ENCODE assay signal across 16 mouse cellular contexts in the genomic region with DNA sequence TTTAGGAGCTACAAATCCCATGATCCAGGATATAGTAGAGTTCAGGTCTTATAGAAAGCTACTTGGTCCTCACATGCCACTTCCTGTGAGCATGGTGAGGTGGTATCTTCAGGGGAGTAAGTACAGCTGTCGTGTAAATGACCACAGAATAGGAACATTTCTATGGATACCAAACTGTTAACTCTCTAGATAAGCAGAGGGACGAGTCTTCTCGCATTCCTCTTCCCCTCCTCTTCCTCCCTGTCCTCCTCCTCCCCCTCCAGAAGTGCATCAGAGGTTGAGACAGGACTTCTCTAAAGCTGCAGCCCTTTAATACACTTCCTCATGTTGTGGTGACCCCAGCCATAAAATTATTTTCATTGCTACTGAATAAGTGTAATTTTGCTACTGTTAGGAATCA. TPM values are rescaled to one million over a fixed set of nuclear protein-coding genes. Genes with fewer than 3 reads are reported as not detected.
DNase-seq lines count a peak whose midpoint lies in the region; ATAC-seq lines count a peak whose summit lies in the region.
"Had no signal": no experiment of that assay in that cellular context is flagged by ENCODE, and none has a peak within 500 bp of the region (broad histone marks: within the 10 kb centered on the region; RNA-seq: fewer than 3 reads in every experiment).

No protein-coding gene starts in this region.

- peak; percentile 85 for DNase-seq in MEL-GATA-1-ER (ENCODE audit: extremely low read depth, low read depth)
- no peak for DNase-seq in c-Kit-positive CD71-positive TER-119-positive erythroid progenitor cells, embryonic 14.5 days (ENCODE audit: low spot score)
- DNase-seq in kidney, postnatal 10 days = no peak
- no peak for DNase-seq in testis, postnatal 14 days (ENCODE audit: low spot score)
- DNase-seq: adrenal gland, adult 2 months; adrenal gland, postnatal 14 days; cerebellum, adult 11-12 months; cerebellum, adult 8-10 months; cerebellum, postnatal 10 days; cerebellum, postnatal 36 days; gastrocnemius, postnatal 10 days; gastrocnemius, postnatal 36 days; heart, adult 11 months had no signal

- ATAC-seq in granulocyte monocyte progenitor cell, adult 5-6 weeks (replicated peaks; ENCODE audit: poor library complexity, severe bottlenecking) = peak; percentile 53
- peak; percentile 68 for ATAC-seq in megakaryocyte progenitor cell, adult 5-6 weeks (replicated peaks; ENCODE audit: poor library complexity)
- ATAC-seq: forebrain, embryonic 15.5 days had no signal

RNA-seq across cellular contexts. Expression of a gene that starts 49.1 kb away (rescaled TPM):
- total RNA-seq in granulocyte monocyte progenitor cell, adult 5-6 weeks (2014; fragmentation: Nextera tagmentation) = 13.6 and 15.9 TPM in 2 replicates
- total RNA-seq in granulocyte monocyte progenitor cell, adult 5-6 weeks (2017) = 9.6 and 10.6 TPM in 2 replicates
- total RNA-seq in megakaryocyte progenitor cell, adult 5-6 weeks (2015) = 26.4 and 28.5 TPM in 2 replicates
- 11.1 and 13.1 TPM in 2 replicates for total RNA-seq in megakaryocyte progenitor cell, adult 5-6 weeks (2017)
